Mouse (Mus musculus) heart, adult 2 months (tissue): ENCODE results near the gene Dhx40.
"Not testable (repeated sequence)": the region's sequence is repeated elsewhere in the genome, so short reads cannot be mapped to it uniquely, and the experiment has no call there.

Source experiments
- CTCF ChIP-seq: fragments of 200-600 bp; IDR thresholded peaks from 2 replicates; pipeline ENCODE4 v1.8.1; 2022; ENCODE audit warnings: antibody characterized with exemption, mild to moderate bottlenecking, moderate library complexity
- POLR2A ChIP-seq: fragments of 200-500 bp; IDR thresholded peaks from 2 replicates; pipeline ENCODE4 v1.6.1; 2011; ENCODE audit warnings: mild to moderate bottlenecking, low read depth, low read length, control low read depth; ENCODE audit not compliant: insufficient read depth

GRCm38 (mm10) chr11:86738308-86738707 is 69.2 kb downstream of the Dhx40 start:
- TF ChIP-seq CTCF: peak; percentile 52
- TF ChIP-seq POLR2A: not testable (repeated sequence)
